20 mouse cellular contexts compared by ENCODE assay signal in genomic region chr8:79612298-79612697, GRCm38 (mm10). TPM values are rescaled to one million over a fixed set of nuclear protein-coding genes. Genes with fewer than 3 reads are reported as not detected.
DNase-seq lines count a peak whose midpoint lies in the region; ATAC-seq lines count a peak whose summit lies in the region.
"Had no signal": no experiment of that assay in that cellular context is flagged by ENCODE, and none has a peak within 500 bp of the region (broad histone marks: within the 10 kb centered on the region; RNA-seq: fewer than 3 reads in every experiment).

No protein-coding gene starts in this region.

- no peak for DNase-seq in embryonic facial prominence, embryonic 14.5 days (ENCODE audit: low spot score)
- DNase-seq in embryonic facial prominence, embryonic 10.5 days (ENCODE audit: low spot score) = no peak
- no peak for DNase-seq in heart, adult 18-20 months
- peak; percentile 16 for DNase-seq in left cerebral cortex, adult 11 months (ENCODE audit: low spot score)
- no peak for DNase-seq in left cerebral cortex, postnatal 4 days
- peak; percentile 16 to 22 for DNase-seq in right cerebral cortex, adult 2 months (ENCODE audit: low spot score in 2 of 2)
- DNase-seq in right cerebral cortex, postnatal 10 days (ENCODE audit: low spot score in 2 of 2) = no peak
- DNase-seq: adrenal gland, adult 8-10 months; cerebellum, postnatal 14 days; gastrocnemius, postnatal 36 days; kidney, adult 18-20 months; lung, postnatal 4 days; retina, postnatal 1 day had no signal

- no peaks in the 10 kb centered on the region for H3K36me3 ChIP-seq in embryonic facial prominence, embryonic 14.5 days (ENCODE audit: control insufficient read depth, insufficient read depth, low read length)
- no peaks in the 10 kb centered on the region for H3K36me3 ChIP-seq in embryonic facial prominence, embryonic 10.5 days (replicated peaks)
- H3K36me3 ChIP-seq in heart, embryonic 11.5 days (ENCODE audit: control insufficient read depth, insufficient read depth, low read length) = no peaks in the 10 kb centered on the region
- H3K36me3 ChIP-seq: embryonic facial prominence, embryonic 15.5 days; hindbrain, embryonic 12.5 days; limb, embryonic 10.5 days had no signal

- H3K9ac ChIP-seq in embryonic facial prominence, embryonic 14.5 days (ENCODE audit: low read depth, low read length) = no peak overlapping the region
- H3K9ac ChIP-seq in heart, embryonic 11.5 days (ENCODE audit: low read depth, low read length) = no peak overlapping the region
- H3K9ac ChIP-seq: embryonic facial prominence, embryonic 15.5 days; hindbrain, embryonic 12.5 days; liver, postnatal 0 days had no signal

- no peaks in the 10 kb centered on the region for H3K27me3 ChIP-seq in embryonic facial prominence, embryonic 14.5 days (replicated peaks; ENCODE audit: control insufficient read depth, insufficient read depth, low read length)
- H3K27me3 ChIP-seq in embryonic facial prominence, embryonic 10.5 days (replicated peaks; ENCODE audit: low read depth, poor library complexity, severe bottlenecking) = no peaks in the 10 kb centered on the region
- no peaks in the 10 kb centered on the region for H3K27me3 ChIP-seq in heart, embryonic 11.5 days (ENCODE audit: control insufficient read depth, insufficient read depth, low read length)
- H3K27me3 ChIP-seq: embryonic facial prominence, embryonic 15.5 days; hindbrain, embryonic 12.5 days; Patski had no signal

- no peaks in the 10 kb centered on the region for H3K4me1 ChIP-seq in embryonic facial prominence, embryonic 14.5 days (ENCODE audit: control insufficient read depth, insufficient read depth, low read length)
- H3K4me1 ChIP-seq in embryonic facial prominence, embryonic 10.5 days = peaks cover 6% of the 10 kb centered on the region
- 0 out of 2 replicates have a peak, but pooled peaks cover 8% of the 10 kb centered on the region for H3K4me1 ChIP-seq in heart, embryonic 11.5 days (ENCODE audit: control insufficient read depth, insufficient read depth, low read length)
- H3K4me1 ChIP-seq: embryonic facial prominence, embryonic 15.5 days; hindbrain, embryonic 12.5 days had no signal

- WGBS in embryonic facial prominence, embryonic 14.5 days = 59% methylated on average over 6 of the region's 6 CpGs
- 70% methylated on average over 6 of the region's 6 CpGs for WGBS in embryonic facial prominence, embryonic 10.5 days
- WGBS in heart, embryonic 11.5 days (ENCODE audit: insufficient replicate concordance) = 75% methylated on average over 6 of the region's 6 CpGs

- intact Hi-C loops in left cerebral cortex, postnatal 4 days (cut with DNase I) = no loop called here

- H3K9me3 ChIP-seq in embryonic facial prominence, embryonic 14.5 days (ENCODE audit: control insufficient read depth, low read length) = no peaks in the 10 kb centered on the region
- no peaks in the 10 kb centered on the region for H3K9me3 ChIP-seq in embryonic facial prominence, embryonic 10.5 days
- H3K9me3 ChIP-seq in heart, embryonic 11.5 days (replicated peaks; ENCODE audit: control insufficient read depth, low read length) = no peaks in the 10 kb centered on the region
- H3K9me3 ChIP-seq: embryonic facial prominence, embryonic 15.5 days; hindbrain, embryonic 12.5 days; limb, embryonic 10.5 days had no signal

- no peak overlapping the region for H3K4me3 ChIP-seq in embryonic facial prominence, embryonic 14.5 days (ENCODE audit: low read depth, low read length)
- H3K4me3 ChIP-seq in embryonic facial prominence, embryonic 10.5 days = no peak overlapping the region
- H3K4me3 ChIP-seq in heart, embryonic 11.5 days (ENCODE audit: low read depth, low read length) = no peak overlapping the region
- H3K4me3 ChIP-seq: embryonic facial prominence, embryonic 15.5 days; hindbrain, embryonic 12.5 days; limb, embryonic 10.5 days had no signal

- no peak overlapping the region for H3K4me2 ChIP-seq in embryonic facial prominence, embryonic 14.5 days (ENCODE audit: low read depth, low read length)
- H3K4me2 ChIP-seq in heart, embryonic 11.5 days = no peak overlapping the region
- H3K4me2 ChIP-seq: embryonic facial prominence, embryonic 15.5 days; hindbrain, embryonic 12.5 days had no signal

- ATAC-seq in embryonic facial prominence, embryonic 14.5 days (ENCODE audit: low read depth) = no peak
- ATAC-seq in heart, embryonic 11.5 days (replicated peaks; ENCODE audit: insufficient number of reproducible peaks, low FRiP score, low TSS enrichment) = no peak
- ATAC-seq: liver, postnatal 0 days; Patski had no signal

- peak overlapping the region; percentile 39; the same call in 1 of the 2 replicates for H3K27ac ChIP-seq in embryonic facial prominence, embryonic 14.5 days (replicated peaks; ENCODE audit: low read depth, low read length)
- H3K27ac ChIP-seq in embryonic facial prominence, embryonic 10.5 days (replicated peaks) = no peak overlapping the region
- H3K27ac ChIP-seq in heart, embryonic 11.5 days (ENCODE audit: low read depth, low read length) = peak overlapping the region; percentile 0; the same call in 1 of the 2 replicates
- H3K27ac ChIP-seq: embryonic facial prominence, embryonic 15.5 days; hindbrain, embryonic 12.5 days; kidney, postnatal 0 days; limb, embryonic 10.5 days had no signal

RNA-seq across cellular contexts. Expression of gene Otud4, which starts 27.1 kb away (rescaled TPM):
- 22.2 and 24.0 TPM in 2 replicates for polyA plus RNA-seq in embryonic facial prominence, embryonic 14.5 days (2014; fragmentation: Nextera tagmentation; extraction: Ambion mirVana)
- 16.1 and 17.8 TPM in 2 replicates for polyA plus RNA-seq in embryonic facial prominence, embryonic 10.5 days (2016; fragmentation: Nextera tagmentation; extraction: Ambion mirVana)
- polyA plus RNA-seq in heart, embryonic 11.5 days (2014; fragmentation: Nextera tagmentation; extraction: Ambion mirVana) = 26.5 and 27.0 TPM in 2 replicates
- 10 to 100 TPM; 45.5 to 46.7 TPM for total RNA-seq in heart, adult 18-20 months (2021)
- 10 to 100 TPM; 49.5 to 50.3 TPM for total RNA-seq in left cerebral cortex, postnatal 4 days (2021)

Comparison
In these comparisons a context has a peak if more than half of its experiments do, and no peak if none do; other contexts are left out.
1. DNase-seq: peak in left cerebral cortex, adult 11 months (single experiment) and right cerebral cortex, adult 2 months (2 of 2); none in embryonic facial prominence, embryonic 14.5 days (single experiment), embryonic facial prominence, embryonic 10.5 days (single experiment), heart, adult 18-20 months (0 of 2), left cerebral cortex, postnatal 4 days (single experiment) and right cerebral cortex, postnatal 10 days (0 of 2).